Mouse (Mus musculus) kidney, adult 8-10 months (tissue): Measurements from ENCODE around the gene Rpia.
"Not testable (repeated sequence)": the region's sequence is repeated elsewhere in the genome, so short reads cannot be mapped to it uniquely, and the experiment has no call there.

ENCODE experiments used
- DNase-seq, 2 experiments: peaks; one replicate each; pipeline ENCODE4 v3.0.0; 2022

The Rpia gene

GRCm38 (mm10) chr6:70791824-70792535 is at the start of gene Rpia:
Gene Rpia, minus strand, starts transcription at chr6:70792232.
- peak; percentile 99 for DNase-seq

- DNase-seq = no peak
Observed at GRCm38 (mm10) chr6:70840281-70840680, 48.2 kb upstream of the Rpia start.

GRCm38 (mm10) chr6:70838532-70838931 is 46.5 kb upstream of the Rpia start:
- DNase-seq = no peak

GRCm38 (mm10) chr6:70837297-70837696 is 45.3 kb upstream of the Rpia start:
- DNase-seq = no peak

GRCm38 (mm10) chr6:70831179-70831839 is 39.3 kb upstream of the Rpia start:
- DNase-seq = no peak

- DNase-seq = no peak
Observed at GRCm38 (mm10) chr6:70830552-70830951, 38.5 kb upstream of the Rpia start.

GRCm38 (mm10) chr6:70829451-70829850 is 37.4 kb upstream of the Rpia start:
- no peak for DNase-seq

- no peak for DNase-seq
Observed at GRCm38 (mm10) chr6:70824987-70825337, 32.9 kb upstream of the Rpia start.

GRCm38 (mm10) chr6:70824085-70824986 is 32.3 kb upstream of the Rpia start:
- DNase-seq = peak; percentile 83 to 85

GRCm38 (mm10) chr6:70823277-70823676 is 31.2 kb upstream of the Rpia start:
- DNase-seq = not testable (repeated sequence)

GRCm38 (mm10) chr6:70822386-70822910 is 30.4 kb upstream of the Rpia start:
- no peak for DNase-seq

GRCm38 (mm10) chr6:70821566-70821965 is 29.5 kb upstream of the Rpia start:
- no peak for DNase-seq

GRCm38 (mm10) chr6:70815471-70815870 is 23.4 kb upstream of the Rpia start:
- no peak for DNase-seq

GRCm38 (mm10) chr6:70814629-70814950 is 22.6 kb upstream of the Rpia start:
- DNase-seq = peak; percentile 59 to 84

- peak; percentile 64 to 72 for DNase-seq
Observed at GRCm38 (mm10) chr6:70813921-70814628, 22.0 kb upstream of the Rpia start.

- peak; percentile 74 to 90 for DNase-seq
Observed at GRCm38 (mm10) chr6:70812526-70812895, 20.5 kb upstream of the Rpia start.

- peak; percentile 79 to 90 for DNase-seq
Observed at GRCm38 (mm10) chr6:70811557-70812525, 19.8 kb upstream of the Rpia start.

GRCm38 (mm10) chr6:70810524-70810923 is 18.5 kb upstream of the Rpia start:
- DNase-seq = no peak

- DNase-seq = no peak
Observed at GRCm38 (mm10) chr6:70806514-70806912, 14.5 kb upstream of the Rpia start.

GRCm38 (mm10) chr6:70805820-70806513 is 13.9 kb upstream of the Rpia start:
- DNase-seq = peak; percentile 78 to 80

- DNase-seq = peak; percentile 53 to 74
Observed at GRCm38 (mm10) chr6:70805267-70805666, 13.2 kb upstream of the Rpia start.
